Mouse (Mus musculus) retina, postnatal 7 days (tissue): Measurements from ENCODE around the gene Hspa1l.
"Not testable (repeated sequence)": the region's sequence is repeated elsewhere in the genome, so short reads cannot be mapped to it uniquely, and the experiment has no call there.

Experiments
- DNase-seq: peaks from one replicate; pipeline ENCODE4 v3.0.0-alpha.2; 2012; ENCODE audit warnings: low read depth, low spot score

Gene Hspa1l

DNA sequence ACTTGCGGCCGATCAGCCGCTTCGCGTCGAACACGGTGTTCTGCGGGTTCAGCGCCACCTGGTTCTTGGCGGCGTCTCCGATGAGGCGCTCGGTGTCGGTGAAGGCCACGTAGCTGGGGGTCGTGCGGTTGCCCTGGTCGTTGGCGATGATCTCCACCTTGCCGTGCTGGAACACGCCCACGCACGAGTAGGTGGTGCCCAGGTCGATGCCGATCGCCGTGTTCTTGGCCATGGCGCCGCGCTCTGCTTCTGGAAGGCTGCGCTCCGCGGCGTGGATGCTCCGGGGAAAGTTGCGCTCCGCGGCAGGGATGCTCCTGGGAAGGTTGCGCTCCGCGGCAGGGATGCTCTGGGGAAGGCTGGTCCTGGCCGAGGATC is 822 bp upstream of the Hspa1l start:
- not testable (repeated sequence) for DNase-seq

DNA sequence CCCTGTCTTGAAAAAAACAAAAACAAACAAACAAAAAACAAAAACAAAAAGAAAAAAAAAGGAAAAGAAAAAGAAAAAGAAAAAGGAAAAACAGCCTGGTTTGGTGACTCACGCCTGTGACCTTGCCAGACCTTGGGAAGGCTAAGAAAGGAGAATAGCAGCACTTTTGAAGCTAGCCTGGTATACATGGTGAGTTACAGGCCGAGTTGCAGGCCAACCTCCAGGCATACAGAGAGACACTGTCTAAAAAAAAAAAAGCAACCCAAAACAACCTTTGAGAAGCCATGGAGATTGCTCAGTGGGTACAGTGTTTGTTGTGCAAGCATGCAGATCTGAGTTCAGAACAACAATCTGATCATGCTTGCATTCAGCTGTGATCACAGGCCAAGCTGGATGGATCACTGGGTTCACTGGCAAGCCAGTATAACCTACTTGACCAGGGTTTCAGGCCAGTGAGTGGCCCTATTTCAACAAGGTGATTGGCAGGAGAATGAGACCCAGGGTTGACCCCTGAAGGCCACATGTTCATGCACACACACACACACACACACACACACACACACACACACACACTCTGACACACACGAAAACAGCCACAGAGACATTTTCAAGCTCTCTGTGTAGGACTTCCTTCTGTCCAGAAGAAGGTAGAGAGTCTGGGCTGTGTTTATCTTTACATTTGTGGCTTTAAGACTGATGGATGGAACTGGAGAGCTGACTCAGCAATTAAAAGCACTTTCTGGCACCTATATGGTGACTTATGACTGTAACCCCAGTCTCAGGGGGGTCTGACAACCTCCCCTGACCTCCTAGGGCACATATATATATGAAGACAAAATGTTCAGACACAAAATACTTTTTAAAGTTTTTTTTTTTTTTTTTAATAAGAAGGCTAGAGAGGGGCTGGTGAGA is 3.3 kb downstream of the Hspa1l start:
- no peak for DNase-seq

DNA sequence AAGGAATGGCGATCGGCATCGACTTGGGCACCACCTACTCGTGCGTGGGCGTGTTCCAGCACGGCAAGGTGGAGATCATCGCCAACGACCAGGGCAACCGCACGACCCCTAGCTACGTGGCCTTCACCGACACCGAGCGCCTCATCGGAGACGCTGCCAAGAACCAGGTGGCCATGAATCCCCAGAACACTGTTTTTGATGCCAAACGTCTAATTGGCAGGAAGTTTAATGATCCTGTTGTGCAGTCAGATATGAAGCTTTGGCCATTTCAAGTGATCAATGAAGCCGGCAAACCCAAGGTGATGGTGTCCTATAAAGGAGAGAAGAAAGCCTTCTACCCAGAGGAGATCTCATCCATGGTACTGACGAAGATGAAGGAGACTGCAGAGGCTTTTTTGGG is 4.5 kb downstream of the Hspa1l start:
- DNase-seq, result no peak

DNA sequence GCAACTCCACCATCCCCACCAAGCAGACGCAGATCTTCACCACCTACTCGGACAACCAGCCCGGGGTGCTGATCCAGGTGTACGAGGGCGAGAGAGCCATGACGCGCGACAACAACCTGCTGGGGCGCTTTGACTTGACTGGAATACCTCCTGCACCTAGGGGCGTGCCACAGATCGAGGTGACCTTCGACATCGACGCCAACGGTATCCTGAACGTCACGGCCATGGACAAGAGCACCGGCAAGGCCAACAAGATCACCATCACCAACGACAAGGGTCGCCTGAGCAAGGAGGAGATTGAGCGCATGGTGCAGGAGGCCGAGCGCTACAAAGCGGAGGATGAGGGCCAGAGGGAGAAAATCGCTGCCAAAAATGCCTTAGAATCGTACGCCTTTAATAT is 5.7 kb downstream of the Hspa1l start:
- no peak for DNase-seq

DNA sequence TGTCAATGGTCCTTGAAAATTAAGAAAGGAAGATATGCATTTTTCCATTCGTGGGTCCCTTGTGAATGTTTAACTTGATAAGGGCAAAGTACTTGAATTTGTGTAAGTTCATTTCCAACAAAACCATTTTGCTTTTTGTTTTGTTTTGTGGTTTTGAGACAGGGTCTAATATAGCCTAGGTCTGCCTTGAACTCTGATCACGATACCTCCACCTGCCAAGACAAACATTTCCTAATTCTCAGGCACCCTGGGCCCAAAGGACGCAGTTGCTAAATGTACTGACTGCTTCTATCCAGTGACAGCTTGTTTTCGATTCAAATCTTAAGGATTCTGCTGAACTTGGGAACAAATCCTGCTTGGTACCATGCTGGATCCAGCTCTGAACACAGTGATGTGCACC is 7.1 kb downstream of the Hspa1l start:
- DNase-seq, result no peak

DNA sequence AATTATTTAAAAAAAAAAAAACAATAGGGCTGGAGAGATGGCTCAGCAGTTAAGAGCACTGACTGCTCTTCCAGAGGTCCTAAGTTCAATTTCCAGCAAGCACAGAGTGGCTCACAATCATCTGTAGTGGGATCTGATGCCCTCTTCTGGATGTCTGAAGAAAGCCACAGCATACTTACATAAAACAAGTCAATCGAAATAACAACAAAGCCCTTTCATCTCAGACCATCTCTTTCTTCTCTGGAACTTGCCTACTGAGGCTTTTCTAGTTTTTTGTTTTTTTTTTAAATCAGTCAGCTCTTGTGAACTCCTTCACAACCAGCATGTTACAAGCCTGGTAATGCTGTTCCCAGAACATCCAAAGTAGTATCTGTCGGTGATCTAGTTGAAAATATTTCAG is 8.2 kb downstream of the Hspa1l start:
- no peak for DNase-seq

DNA sequence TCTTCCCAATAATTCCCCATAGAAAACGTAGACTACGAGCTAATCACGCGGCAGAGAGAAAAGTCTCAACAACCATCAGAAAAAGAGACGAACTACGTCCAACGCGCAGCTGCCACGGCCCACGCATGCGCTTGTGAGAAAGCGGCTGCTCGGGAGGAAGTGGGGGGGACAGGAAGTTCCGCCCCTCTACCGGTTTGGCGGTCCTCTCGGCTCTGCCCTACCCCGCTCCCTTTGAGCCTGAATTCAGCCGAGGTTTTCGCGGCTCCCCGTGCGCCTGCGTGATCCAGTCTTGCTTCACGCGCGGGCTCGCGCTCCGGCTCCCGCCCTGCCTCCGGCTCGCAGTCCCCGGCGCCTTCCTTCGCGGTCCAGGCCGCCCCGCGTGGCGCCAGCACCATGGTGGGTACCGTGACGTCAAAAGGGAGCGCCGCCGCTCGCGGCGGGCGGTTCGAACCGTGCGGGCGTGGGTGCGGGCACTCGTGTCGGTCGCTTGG is 9.2 kb downstream of the Hspa1l start, which contains the start of gene Lsm2:
TSS of gene Lsm2 (plus strand) at position 173 of the 491 bp plus-strand sequence.
- DNase-seq, result peak; percentile 88

DNA sequence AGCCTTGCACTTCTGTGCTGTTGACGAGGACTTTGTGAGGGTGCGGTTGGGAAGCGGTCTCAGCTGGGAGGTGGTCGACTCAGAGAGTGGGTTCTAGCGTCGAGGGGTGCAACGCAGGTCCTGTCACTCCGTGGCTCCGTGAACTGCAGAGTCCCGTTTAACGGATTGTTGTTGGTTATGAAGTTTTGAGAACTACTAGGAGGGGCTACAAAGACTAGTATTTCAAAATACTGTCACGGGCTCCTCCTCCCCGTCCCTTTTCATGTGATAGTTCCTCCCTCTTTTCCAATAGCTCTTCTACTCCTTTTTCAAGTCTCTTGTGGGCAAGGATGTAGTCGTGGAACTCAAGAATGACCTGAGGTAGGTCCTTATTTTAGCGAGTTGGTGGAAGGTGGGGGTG is 9.8 kb downstream of the Hspa1l start:
- DNase-seq, result no peak

DNA sequence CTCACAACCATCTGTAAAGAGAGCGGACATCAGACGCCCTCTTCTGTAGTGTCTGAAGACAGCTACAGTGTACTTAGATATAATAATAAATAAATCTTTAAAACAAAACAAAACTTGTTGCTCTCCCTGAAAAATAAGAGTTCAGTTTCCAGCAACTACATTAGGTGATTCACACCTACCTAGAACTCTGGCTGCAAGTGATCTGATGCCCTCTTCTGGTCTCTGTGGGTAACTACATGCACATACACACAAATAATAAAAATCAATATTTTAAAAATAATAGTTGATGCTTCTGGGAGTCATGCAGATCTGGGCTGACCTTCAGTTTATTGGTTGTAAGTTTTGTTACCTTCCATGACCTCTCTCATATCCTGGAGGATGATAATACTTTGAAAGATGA is 11.7 kb downstream of the Hspa1l start:
- DNase-seq, result no peak

DNA sequence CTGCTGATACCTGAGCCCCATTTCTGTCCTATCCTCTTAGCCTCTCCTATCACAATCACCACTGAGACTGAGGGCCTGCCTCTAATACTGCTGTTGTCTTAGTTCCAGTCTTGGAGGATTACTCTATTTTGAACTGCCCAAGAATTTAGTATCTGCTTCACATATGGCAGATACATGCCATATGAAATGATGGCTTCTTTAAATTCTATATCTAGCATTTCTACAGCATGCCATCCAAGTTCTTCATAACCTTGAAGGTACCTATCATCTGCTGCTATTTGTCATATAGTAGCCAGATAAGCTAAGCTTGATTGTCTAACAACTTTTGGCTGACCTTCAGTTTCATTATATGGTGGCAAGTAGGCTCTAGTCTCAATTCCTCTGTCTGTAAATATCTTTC is 22.2 kb downstream of the Hspa1l start:
- no peak for DNase-seq

DNA sequence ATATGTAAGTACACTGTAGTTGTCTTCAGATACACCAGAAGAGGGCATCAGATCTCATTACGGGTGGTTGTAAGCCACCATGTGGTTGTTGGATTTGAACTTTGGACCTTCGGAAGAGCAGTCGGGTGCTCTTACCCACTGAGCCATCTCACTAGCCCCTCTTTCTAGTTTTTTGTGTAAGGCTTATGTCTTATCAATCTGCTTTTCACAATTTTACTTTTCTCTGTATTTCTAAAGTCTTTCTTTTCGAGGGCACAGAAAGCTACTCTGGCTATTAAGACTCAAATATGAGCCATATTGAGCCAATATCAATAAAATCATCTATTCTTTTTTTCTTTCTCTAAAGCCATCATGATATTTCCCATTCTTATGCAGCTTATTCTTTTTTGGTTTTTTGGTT is 22.7 kb downstream of the Hspa1l start:
- DNase-seq, result not testable (repeated sequence)

DNA sequence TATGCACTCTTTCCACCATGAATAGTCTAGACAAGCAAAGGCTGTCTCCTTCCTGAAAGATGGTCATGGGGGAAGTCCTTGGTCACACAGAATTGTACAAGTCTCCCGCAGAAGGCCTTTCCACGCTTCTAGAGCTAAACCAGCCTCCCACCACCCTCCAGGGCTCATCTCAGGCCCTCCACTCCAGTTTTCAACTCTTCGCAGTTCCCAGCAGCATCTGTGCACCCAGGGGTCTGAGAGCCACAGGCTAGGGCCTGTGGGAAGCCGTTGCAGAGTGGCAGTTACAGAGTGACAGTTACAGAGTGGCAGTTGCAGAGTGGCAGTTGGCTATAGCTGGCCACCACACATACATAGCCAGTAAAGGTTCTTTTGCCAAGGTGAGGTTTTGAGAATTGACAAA is 23.4 kb downstream of the Hspa1l start:
- not testable (repeated sequence) for DNase-seq

DNA sequence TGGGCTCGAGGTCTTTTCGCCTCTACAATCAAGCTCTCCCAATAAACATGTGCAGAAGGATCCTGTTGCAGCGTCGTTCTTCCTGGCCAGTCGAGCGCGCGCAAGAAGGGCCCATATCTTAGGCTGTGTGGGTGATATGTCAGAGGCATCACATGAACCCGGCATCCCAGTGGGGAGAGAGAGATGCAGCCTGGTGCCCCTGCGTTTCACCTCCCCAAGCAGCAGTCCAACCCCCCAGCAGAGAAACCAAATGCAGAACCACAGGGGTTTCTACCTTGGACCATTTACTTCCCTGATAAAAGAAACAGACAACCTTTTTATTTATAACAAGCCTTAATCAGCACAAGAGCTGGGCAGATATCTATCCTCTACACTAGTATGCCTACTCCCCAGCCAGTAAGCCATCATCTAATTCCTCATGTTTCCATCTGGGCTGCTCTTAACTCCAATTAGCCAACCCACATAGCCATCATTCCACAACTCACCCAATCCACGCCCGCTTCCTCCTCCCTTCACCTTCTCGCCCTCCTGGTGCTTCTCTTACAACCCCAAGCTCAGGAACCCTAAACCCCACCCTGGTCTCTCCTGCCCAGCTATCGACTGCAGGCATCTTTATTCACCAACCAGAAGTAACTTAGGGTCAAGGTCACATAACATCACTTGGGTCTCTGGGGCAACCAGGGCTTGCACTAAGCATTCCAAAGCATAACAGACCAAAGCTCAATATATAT is 24.1 kb downstream of the Hspa1l start:
- DNase-seq, result no peak

DNA sequence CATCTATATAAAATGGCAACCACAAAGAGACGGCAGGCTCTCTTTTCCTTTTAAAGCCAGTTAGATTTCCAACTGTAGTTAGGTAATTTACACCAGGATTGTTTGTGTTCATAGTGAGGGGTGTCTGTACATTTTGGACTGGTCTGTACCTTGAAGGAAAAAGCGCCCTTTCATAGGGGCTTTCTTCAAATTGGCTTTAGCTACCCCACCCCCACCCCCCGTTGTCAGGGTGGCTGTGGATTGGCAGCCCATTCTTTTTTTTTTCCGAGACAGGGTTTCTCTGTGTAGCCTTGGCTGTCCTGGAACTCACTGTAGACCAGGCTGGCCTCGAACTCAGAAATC is 24.6 kb downstream of the Hspa1l start:
- DNase-seq, result no peak

DNA sequence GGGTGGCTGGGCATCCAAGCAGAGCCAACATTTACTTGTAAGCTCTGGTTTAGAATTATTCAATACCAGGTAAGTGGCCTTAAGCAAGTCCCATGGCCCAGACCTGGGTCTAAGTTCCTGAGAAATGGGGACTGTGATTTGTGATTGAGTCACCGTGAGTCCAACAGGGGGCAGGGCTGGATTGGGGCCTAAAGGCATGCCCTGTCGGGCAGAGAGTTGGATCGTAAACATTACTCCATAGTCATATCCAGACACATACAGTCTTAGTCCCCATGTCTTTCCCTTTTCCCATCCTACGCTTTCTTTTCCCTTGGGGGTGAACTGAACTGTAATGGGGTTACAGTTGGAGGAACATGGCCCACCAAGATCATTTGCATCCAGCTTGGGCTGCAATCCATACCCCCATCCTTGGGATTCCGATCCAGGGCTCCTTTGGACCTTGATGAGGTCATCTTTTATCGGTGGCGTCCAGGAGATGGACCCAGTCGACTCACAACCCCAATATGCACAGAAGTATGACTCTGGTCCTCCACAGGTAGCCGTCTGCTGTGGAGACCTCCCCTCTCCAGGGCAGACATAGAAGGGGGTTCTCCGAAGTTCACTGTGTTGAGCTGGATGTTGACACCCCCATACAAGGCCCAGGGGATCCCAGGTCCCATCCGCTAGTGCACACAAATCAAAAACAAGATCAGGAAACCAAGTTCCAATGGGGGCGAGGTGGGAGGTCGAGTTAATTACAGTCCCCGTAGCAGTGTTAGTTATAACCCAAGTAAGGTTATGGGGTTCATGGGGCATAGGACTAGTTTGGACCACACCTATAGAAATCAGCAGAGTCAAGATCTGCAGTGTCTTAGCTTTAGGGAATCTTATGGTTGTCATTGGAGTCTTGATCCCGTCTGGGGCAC is 26.3 kb downstream of the Hspa1l start:
- DNase-seq, result no peak

DNA sequence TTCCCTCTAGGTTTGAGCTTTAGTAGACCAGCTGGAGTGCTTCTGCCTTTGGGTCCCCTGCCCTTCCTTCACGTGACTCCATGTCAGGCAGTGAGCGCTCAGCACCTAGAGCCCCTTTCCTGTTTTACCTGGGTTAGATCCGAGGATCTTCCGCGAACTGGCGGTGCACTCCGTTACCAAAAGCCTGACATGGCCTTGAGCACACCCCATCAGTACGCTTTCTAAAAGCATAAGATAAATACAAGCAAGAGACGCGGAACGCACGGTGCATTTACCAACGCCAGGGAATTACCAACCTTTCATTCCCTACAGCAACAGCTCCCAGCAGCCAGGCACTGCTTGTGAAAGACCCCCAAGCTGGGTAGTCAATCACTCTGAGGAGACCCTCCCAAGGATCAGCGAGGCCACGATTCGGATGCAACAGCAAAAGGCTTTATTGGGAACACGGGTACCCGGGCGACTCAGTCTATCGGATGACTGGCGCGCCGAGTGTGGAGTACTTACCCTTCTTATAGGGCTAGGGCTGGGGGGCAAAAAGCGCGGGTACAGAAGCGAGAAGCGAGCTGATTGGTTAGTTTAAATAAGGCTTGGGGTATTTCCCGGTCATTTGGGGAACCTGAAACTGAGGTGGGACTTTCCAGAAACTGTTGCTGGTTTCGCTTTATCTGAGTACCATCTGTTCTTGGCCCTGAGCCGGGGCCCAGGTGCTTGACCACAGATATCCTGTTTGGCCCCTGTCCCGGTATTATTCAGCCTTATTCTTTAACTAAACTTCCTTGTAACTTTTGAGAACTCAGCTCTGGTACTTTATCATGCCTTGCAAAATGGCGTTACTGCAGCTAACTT is 27.6 kb downstream of the Hspa1l start:
- DNase-seq, result not testable (repeated sequence)

DNA sequence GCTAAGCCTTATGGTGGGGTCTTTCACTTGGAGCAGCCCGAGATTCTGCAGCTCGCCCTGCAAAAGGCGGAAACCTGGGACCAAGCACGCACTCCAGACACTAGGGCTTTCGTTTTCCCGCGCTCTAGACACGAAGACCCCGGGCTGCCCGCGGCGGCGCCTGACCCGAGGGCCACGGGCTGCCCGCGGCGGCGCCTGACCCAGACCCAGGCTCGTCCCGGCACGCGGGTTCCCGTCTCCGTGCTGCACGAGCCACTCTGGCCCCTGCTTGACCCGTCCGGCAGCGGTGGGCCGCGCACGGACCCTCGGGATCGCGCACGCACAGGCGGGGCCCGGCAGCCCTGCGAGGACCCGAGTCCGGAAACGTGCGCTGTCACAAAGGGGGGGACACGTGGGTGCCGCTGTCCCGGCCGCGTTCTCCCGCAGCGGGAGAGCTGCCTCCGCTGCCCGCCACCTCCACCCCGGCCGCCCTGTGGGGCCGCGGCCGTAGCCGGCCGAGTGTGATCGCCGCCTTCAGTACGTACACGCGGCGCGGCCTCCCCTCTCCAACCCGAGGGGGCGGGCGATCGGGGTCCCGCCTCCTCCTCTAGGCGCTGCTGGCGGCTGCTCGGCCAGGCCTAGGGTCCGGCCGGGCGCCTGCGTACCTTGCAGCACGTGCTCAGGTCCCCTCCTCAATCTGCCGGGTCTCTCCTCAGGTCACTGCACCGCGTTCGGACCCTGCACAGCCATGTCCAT is 28.4 kb downstream of the Hspa1l start, which contains the start of gene Vars:
TSS of gene Vars (plus strand) at position 271 of the 735 bp plus-strand sequence.
- peak; percentile 77 for DNase-seq

DNA sequence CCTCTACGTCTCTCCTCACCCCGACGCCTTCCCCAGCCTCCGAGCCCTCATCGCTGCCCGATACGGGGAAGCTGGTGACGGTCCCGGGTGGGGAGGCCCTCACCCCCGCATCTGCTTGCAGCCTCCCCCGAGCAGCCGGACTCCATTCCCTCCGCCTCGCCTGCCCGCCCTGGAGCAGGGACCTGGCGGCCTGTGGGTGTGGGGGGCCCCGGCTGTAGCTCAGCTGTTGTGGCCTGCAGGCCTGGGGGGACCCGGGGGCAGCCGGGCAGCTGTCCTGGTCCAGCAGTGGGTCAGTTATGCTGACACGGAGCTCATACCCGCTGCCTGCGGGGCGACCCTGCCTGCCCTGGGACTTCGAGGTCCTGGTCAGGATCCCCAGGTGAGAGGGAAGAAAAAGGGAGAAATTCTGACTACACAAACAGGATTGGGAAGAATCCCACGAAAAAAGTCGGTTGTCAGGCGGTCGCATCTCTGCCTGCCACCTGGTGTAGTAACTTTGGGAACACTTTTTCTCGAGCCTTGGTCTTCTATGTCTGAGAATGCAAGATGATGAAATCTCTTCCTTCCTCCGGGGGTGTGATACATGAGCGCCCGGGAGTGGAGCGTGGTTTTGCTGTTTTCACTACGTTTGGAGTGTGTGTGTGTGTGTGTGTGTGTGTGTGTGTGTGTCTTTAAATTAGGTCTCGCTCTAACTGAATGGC is 29.1 kb downstream of the Hspa1l start:
- DNase-seq, result no peak

DNA sequence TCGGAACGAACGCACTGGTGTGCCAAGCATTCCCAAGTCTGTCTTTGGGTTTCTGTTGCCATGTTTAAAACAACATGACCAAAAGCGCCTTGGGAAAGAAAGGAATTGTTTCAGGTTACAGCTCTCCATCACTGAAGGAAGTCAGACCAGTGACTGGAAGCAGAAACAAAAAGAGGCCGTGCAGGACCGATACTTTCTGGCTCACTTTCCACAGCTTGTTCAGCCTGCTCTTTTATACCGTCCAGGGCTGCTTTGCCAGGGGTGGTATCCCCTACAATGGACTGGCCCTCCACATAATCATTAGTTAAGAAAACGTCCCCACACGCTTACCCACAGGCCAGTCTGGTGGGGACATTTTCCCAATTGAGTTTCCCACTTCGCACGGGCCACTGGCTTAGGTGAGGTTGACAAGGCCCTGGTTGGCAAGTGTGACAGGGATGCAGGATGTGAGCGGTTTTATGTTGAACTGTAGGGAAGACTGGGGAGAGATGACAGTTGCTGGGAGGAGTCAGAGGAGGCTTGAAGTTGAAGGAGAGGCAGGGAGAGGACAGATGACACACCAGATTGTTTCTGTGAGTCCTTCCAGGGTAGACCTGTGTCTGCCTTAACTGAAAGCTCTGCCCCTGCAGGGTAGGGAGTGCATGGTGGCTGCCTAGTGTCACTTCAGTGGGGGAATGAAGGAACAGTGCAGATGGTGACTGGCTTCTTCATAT is 29.8 kb downstream of the Hspa1l start:
- DNase-seq, result no peak
